ENCODE assay signal across 10 mouse cellular contexts in genomic region chr11:88126306-88126793, GRCm38 (mm10). TPM values are rescaled to one million over a fixed set of nuclear protein-coding genes. Genes with fewer than 3 reads are reported as not detected.
DNase-seq lines count a peak whose midpoint lies in the region; ATAC-seq and TF ChIP-seq lines count a peak whose summit lies in the region.
"Had no signal": no experiment of that assay in that cellular context is flagged by ENCODE, and none has a peak within 500 bp of the region (broad histone marks: within the 10 kb centered on the region; RNA-seq: fewer than 3 reads in every experiment).

No protein-coding gene starts in this region.

- H3K27ac ChIP-seq in kidney, embryonic 15.5 days = peak overlapping the region; percentile 60
- H3K27ac ChIP-seq in midbrain, embryonic 10.5 days (replicated peaks) = peak overlapping the region; percentile 65

- no peak overlapping the region for H3K4me3 ChIP-seq in kidney, embryonic 15.5 days (replicated peaks)
- H3K4me3 ChIP-seq in midbrain, embryonic 10.5 days = no peak overlapping the region
- H3K4me3 ChIP-seq: myocyte had no signal

- TF ChIP-seq CTCF in brain, embryonic 14.5 days (IDR thresholded peaks at IDR 0.05; ENCODE audit: borderline replicate concordance, extremely low read depth, insufficient read depth, insufficient read length) = no peak

- WGBS in kidney, embryonic 15.5 days = 42% methylated on average over 5 of the region's 5 CpGs
- 21% methylated on average over 5 of the region's 5 CpGs for WGBS in midbrain, embryonic 10.5 days

- 0 out of 2 replicates have a peak, but pooled peaks cover 3% of the 10 kb centered on the region for H3K36me3 ChIP-seq in kidney, embryonic 15.5 days
- H3K36me3 ChIP-seq in midbrain, embryonic 10.5 days = peaks cover 2% of the 10 kb centered on the region

- no peaks in the 10 kb centered on the region for H3K27me3 ChIP-seq in kidney, embryonic 15.5 days
- no peaks in the 10 kb centered on the region for H3K27me3 ChIP-seq in midbrain, embryonic 10.5 days (ENCODE audit: low read depth, poor library complexity, severe bottlenecking)

- no peak for DNase-seq in kidney, postnatal 25 days
- peak; percentile 90 for DNase-seq in brain, embryonic 14.5 days (ENCODE audit: low read depth)
- no peak for DNase-seq in midbrain, embryonic 10.5 days (ENCODE audit: low spot score)
- DNase-seq in cerebellum, adult 9-11 months = no peak
- no peak for DNase-seq in urinary bladder, postnatal 36 days (ENCODE audit: low spot score in 2 of 2)
- DNase-seq in embryo, embryonic 11 days = no peak

- no peaks in the 10 kb centered on the region for H3K9me3 ChIP-seq in kidney, embryonic 15.5 days (replicated peaks)
- H3K9me3 ChIP-seq in midbrain, embryonic 10.5 days (replicated peaks) = no peaks in the 10 kb centered on the region

- H3K4me2 ChIP-seq in kidney, embryonic 15.5 days = no peak overlapping the region

- ATAC-seq in kidney, embryonic 15.5 days (replicated peaks; ENCODE audit: low FRiP score) = no peak; the same call in 1 of the 2 replicates
- ATAC-seq in granulocyte monocyte progenitor cell, adult 5-6 weeks (replicated peaks; ENCODE audit: poor library complexity, severe bottlenecking) = peak; percentile 70
- ATAC-seq: CD4-positive, CD25-positive, alpha-beta regulatory T cell, adult 4 months had no signal

- H3K4me1 ChIP-seq in kidney, embryonic 15.5 days = peaks cover 46% of the 10 kb centered on the region
- peaks cover 68% of the 10 kb centered on the region for H3K4me1 ChIP-seq in midbrain, embryonic 10.5 days

- no peak overlapping the region for H3K9ac ChIP-seq in kidney, embryonic 15.5 days

- no peak for TF ChIP-seq POLR2A in brain, embryonic 14.5 days (IDR thresholded peaks at IDR 0.05; ENCODE audit: borderline replicate concordance, extremely low read depth, insufficient read depth, insufficient read length, poor library complexity, severe bottlenecking)

RNA-seq across cellular contexts. Expression of gene Cuedc1, which starts 28.5 kb away (rescaled TPM):
- 18.8 and 23.4 TPM in 2 replicates for polyA plus RNA-seq in kidney, embryonic 15.5 days (2015; fragmentation: Nextera tagmentation; extraction: Ambion mirVana)
- 33.1 and 53.2 TPM in 2 replicates for polyA plus RNA-seq in brain, embryonic 14.5 days (2012; rRNA removed)
- total RNA-seq in granulocyte monocyte progenitor cell, adult 5-6 weeks (2014; fragmentation: Nextera tagmentation) = 0.92 and 1.1 TPM in 2 replicates
- 1.5 and 1.6 TPM in 2 replicates for total RNA-seq in granulocyte monocyte progenitor cell, adult 5-6 weeks (2017)
- polyA plus RNA-seq in midbrain, embryonic 10.5 days (2016; fragmentation: Nextera tagmentation; extraction: Ambion mirVana) = 26.4 and 27.2 TPM in 2 replicates

RNA-seq across cellular contexts. Expression of gene Vezf1, which starts 58.3 kb away (rescaled TPM):
- polyA plus RNA-seq in kidney, embryonic 15.5 days (2015; fragmentation: Nextera tagmentation; extraction: Ambion mirVana) = 42.5 and 42.8 TPM in 2 replicates
- polyA plus RNA-seq in brain, embryonic 14.5 days (2012; rRNA removed) = 45.0 and 58.4 TPM in 2 replicates
- total RNA-seq in granulocyte monocyte progenitor cell, adult 5-6 weeks (2014; fragmentation: Nextera tagmentation) = 28.2 and 32.0 TPM in 2 replicates
- 14.3 and 15.8 TPM in 2 replicates for total RNA-seq in granulocyte monocyte progenitor cell, adult 5-6 weeks (2017)
- 70.5 and 73.9 TPM in 2 replicates for polyA plus RNA-seq in midbrain, embryonic 10.5 days (2016; fragmentation: Nextera tagmentation; extraction: Ambion mirVana)
